Mouse (Mus musculus): Measurements from ENCODE around the gene Gm20883. TPM values are rescaled to one million over a fixed set of nuclear protein-coding genes. Genes with fewer than 3 reads are reported as not detected.

Gene Gm20883
- not detected in 2 replicates for polyA plus RNA-seq (2012; ENCODE audit: low replicate concordance)

GRCm38 (mm10) chrY:50607951-50608350, at the start of gene Gm20883:
Gm20883 (plus strand) TSS chrY:50608251.

Measured in leukemia stem cell, adult 10-12 weeks (primary cell).